Mouse (Mus musculus) cerebellum, adult 2 months (tissue): ENCODE results near the gene Pde1c.

Experiments
- CTCF ChIP-seq: fragments of 200-500 bp; IDR thresholded peaks from 2 replicates; pipeline ENCODE4 v1.5.1; 2011; ENCODE audit warnings: low read depth, mild to moderate bottlenecking, control low read depth, low read length, moderate library complexity, borderline replicate concordance; ENCODE audit not compliant: insufficient read depth
- POLR2A ChIP-seq: fragments of 200-500 bp; IDR thresholded peaks from 2 replicates; pipeline ENCODE4 v1.6.1; 2011; ENCODE audit warnings: low read length, control low read depth, borderline replicate concordance; ENCODE audit not compliant: insufficient read depth

DNA sequence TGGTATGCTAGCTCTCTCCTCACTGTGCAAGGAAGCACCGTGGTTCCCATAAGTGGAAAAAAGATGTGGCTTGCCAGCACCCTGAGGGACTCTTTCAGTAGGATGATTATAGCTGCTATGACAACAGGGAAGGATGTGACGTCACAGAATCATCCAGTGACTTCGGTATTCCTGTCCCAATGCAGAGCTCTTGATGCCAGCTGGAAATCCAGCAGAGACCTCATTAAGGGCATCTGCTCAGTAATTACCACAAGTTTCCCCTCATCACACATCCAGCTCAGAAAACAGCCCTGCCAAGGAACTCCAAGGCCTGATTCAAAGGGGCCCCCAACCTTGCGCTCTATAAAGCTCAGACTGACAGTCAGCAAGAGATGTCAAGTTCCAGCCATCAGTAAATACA is 13.5 kb downstream of the Pde1c start:
- TF ChIP-seq CTCF (no peak), POLR2A (no peak)
